Mouse (Mus musculus): ENCODE data around the gene Camkk2. TPM values are rescaled to one million over a fixed set of nuclear protein-coding genes. Genes with fewer than 3 reads are reported as not detected.

Gene Camkk2
- polyA plus RNA-seq, 1 experiment from 2014 or later, result 40.9 TPM

GRCm38 (mm10) chr5:122774743-122775611 lies 4.2 kb downstream of the Camkk2 start:
- Histone ChIP-seq H3K27me3 (ENCODE audit: control insufficient read depth, insufficient read depth, low read length) (no peaks in the 10 kb centered on the region), H3K4me3 (ENCODE audit: low read length) (no peak overlapping the region), H3K9ac (ENCODE audit: low read depth, low read length) (no peak overlapping the region), H3K27ac (ENCODE audit: low read depth, low read length) (no peak overlapping the region), H3K36me3 (ENCODE audit: control insufficient read depth, insufficient read depth, low read length) (no peaks in the 10 kb centered on the region), H3K9me3 (ENCODE audit: control insufficient read depth, low read length) (peaks cover 8% of the 10 kb centered on the region; the same call in 1 of the 2 replicates), H3K4me2 (replicated peaks; ENCODE audit: low read depth, low read length) (no peak overlapping the region), H3K4me1 (ENCODE audit: control insufficient read depth, insufficient read depth, low read length) (peaks cover 22% of the 10 kb centered on the region; the same call in 1 of the 2 replicates)
- 69% methylated on average over 28 of the region's 28 CpGs for WGBS
- ATAC-seq (ENCODE audit: low FRiP score, low TSS enrichment), result no peak

- Histone ChIP-seq H3K27me3 (ENCODE audit: control insufficient read depth, insufficient read depth, low read length) (no peaks in the 10 kb centered on the region), H3K4me1 (ENCODE audit: control insufficient read depth, insufficient read depth, low read length) (peaks cover 22% of the 10 kb centered on the region; the same call in 1 of the 2 replicates), H3K36me3 (ENCODE audit: control insufficient read depth, insufficient read depth, low read length) (no peaks in the 10 kb centered on the region; the same call in 1 of the 2 replicates), H3K4me2 (replicated peaks; ENCODE audit: low read depth, low read length) (no peak overlapping the region), H3K9me3 (ENCODE audit: control insufficient read depth, low read length) (peaks cover 8% of the 10 kb centered on the region; the same call in 1 of the 2 replicates), H3K4me3 (ENCODE audit: low read length) (no peak overlapping the region), H3K9ac (ENCODE audit: low read depth, low read length) (no peak overlapping the region), H3K27ac (ENCODE audit: low read depth, low read length) (no peak overlapping the region)
- WGBS, result 94% methylated on average over 11 of the region's 11 CpGs
- no peak for ATAC-seq (ENCODE audit: low FRiP score, low TSS enrichment)
These were observed 5.5 kb downstream of the Camkk2 start for GRCm38 (mm10) chr5:122773756-122774155.

- no peak for ATAC-seq (ENCODE audit: low FRiP score, low TSS enrichment)
- Histone ChIP-seq H3K27me3 (ENCODE audit: control insufficient read depth, insufficient read depth, low read length) (no peaks in the 10 kb centered on the region), H3K9me3 (ENCODE audit: control insufficient read depth, low read length) (peaks cover 7% of the 10 kb centered on the region; the same call in 1 of the 2 replicates), H3K9ac (ENCODE audit: low read depth, low read length) (no peak overlapping the region), H3K4me1 (ENCODE audit: control insufficient read depth, insufficient read depth, low read length) (peaks cover 16% of the 10 kb centered on the region; the same call in 1 of the 2 replicates), H3K4me2 (replicated peaks; ENCODE audit: low read depth, low read length) (no peak overlapping the region), H3K4me3 (ENCODE audit: low read length) (no peak overlapping the region), H3K27ac (ENCODE audit: low read depth, low read length) (peak overlapping the region; percentile 81; the same call in 1 of the 2 replicates), H3K36me3 (ENCODE audit: control insufficient read depth, insufficient read depth, low read length) (no peaks in the 10 kb centered on the region; the same call in 1 of the 2 replicates)
- WGBS, result 78% methylated on average over 9 of the region's 9 CpGs
These were observed 7.8 kb downstream of the Camkk2 start for GRCm38 (mm10) chr5:122771428-122771827.

- H3K36me3 ChIP-seq (ENCODE audit: control insufficient read depth, insufficient read depth, low read length), result no peaks in the 10 kb centered on the region; the same call in 1 of the 2 replicates
- ATAC-seq (ENCODE audit: low FRiP score, low TSS enrichment), result peak; percentile 54
- peak overlapping the region; percentile 81 for H3K27ac ChIP-seq (ENCODE audit: low read depth, low read length)
- peaks cover 16% of the 10 kb centered on the region; the same call in 1 of the 2 replicates for H3K4me1 ChIP-seq (ENCODE audit: control insufficient read depth, insufficient read depth, low read length)
- no peak overlapping the region for H3K4me3 ChIP-seq (ENCODE audit: low read length)
- H3K9me3 ChIP-seq (ENCODE audit: control insufficient read depth, low read length), result peaks cover 5% of the 10 kb centered on the region; the same call in 1 of the 2 replicates
- H3K27me3 ChIP-seq (ENCODE audit: control insufficient read depth, insufficient read depth, low read length), result no peaks in the 10 kb centered on the region
- peak overlapping the region; percentile 28; the same call in 1 of the 2 replicates for H3K9ac ChIP-seq (ENCODE audit: low read depth, low read length)
- peak overlapping the region; percentile 12; the same call in 1 of the 2 replicates for H3K4me2 ChIP-seq (replicated peaks; ENCODE audit: low read depth, low read length)
- WGBS, result 41% methylated on average over 10 of the region's 10 CpGs
These were observed 8.4 kb downstream of the Camkk2 start for GRCm38 (mm10) chr5:122770806-122771261.

GRCm38 (mm10) chr5:122770304-122770703 lies 8.9 kb downstream of the Camkk2 start:
- Histone ChIP-seq H3K27me3 (ENCODE audit: control insufficient read depth, insufficient read depth, low read length) (no peaks in the 10 kb centered on the region), H3K4me2 (replicated peaks; ENCODE audit: low read depth, low read length) (no peak overlapping the region), H3K36me3 (ENCODE audit: control insufficient read depth, insufficient read depth, low read length) (no peaks in the 10 kb centered on the region; the same call in 1 of the 2 replicates), H3K27ac (ENCODE audit: low read depth, low read length) (peak overlapping the region; percentile 81), H3K9ac (ENCODE audit: low read depth, low read length) (peak overlapping the region; percentile 28; the same call in 1 of the 2 replicates), H3K4me1 (ENCODE audit: control insufficient read depth, insufficient read depth, low read length) (peaks cover 16% of the 10 kb centered on the region; the same call in 1 of the 2 replicates), H3K4me3 (ENCODE audit: low read length) (no peak overlapping the region), H3K9me3 (ENCODE audit: control insufficient read depth, low read length) (peaks cover 5% of the 10 kb centered on the region; the same call in 1 of the 2 replicates)
- ATAC-seq (ENCODE audit: low FRiP score, low TSS enrichment), result no peak
- WGBS, result 78% methylated on average over 7 of the region's 7 CpGs

- peaks cover 5% of the 10 kb centered on the region; the same call in 1 of the 2 replicates for H3K9me3 ChIP-seq (ENCODE audit: control insufficient read depth, low read length)
- no peak overlapping the region for H3K4me2 ChIP-seq (replicated peaks; ENCODE audit: low read depth, low read length)
- H3K27ac ChIP-seq (ENCODE audit: low read depth, low read length), result no peak overlapping the region
- peaks cover 16% of the 10 kb centered on the region; the same call in 1 of the 2 replicates for H3K4me1 ChIP-seq (ENCODE audit: control insufficient read depth, insufficient read depth, low read length)
- H3K9ac ChIP-seq (ENCODE audit: low read depth, low read length), result no peak overlapping the region
- no peaks in the 10 kb centered on the region for H3K27me3 ChIP-seq (ENCODE audit: control insufficient read depth, insufficient read depth, low read length)
- WGBS, result 87% methylated on average over 15 of the region's 15 CpGs
- no peak for ATAC-seq (ENCODE audit: low FRiP score, low TSS enrichment)
- H3K4me3 ChIP-seq (ENCODE audit: low read length), result no peak overlapping the region
- H3K36me3 ChIP-seq (ENCODE audit: control insufficient read depth, insufficient read depth, low read length), result no peaks in the 10 kb centered on the region; the same call in 1 of the 2 replicates
These were observed 10.1 kb downstream of the Camkk2 start for GRCm38 (mm10) chr5:122769101-122769568.

- Histone ChIP-seq H3K4me3 (ENCODE audit: low read length) (no peak overlapping the region), H3K27me3 (ENCODE audit: control insufficient read depth, insufficient read depth, low read length) (no peaks in the 10 kb centered on the region), H3K27ac (ENCODE audit: low read depth, low read length) (no peak overlapping the region), H3K9me3 (ENCODE audit: control insufficient read depth, low read length) (no peaks in the 10 kb centered on the region), H3K4me1 (ENCODE audit: control insufficient read depth, insufficient read depth, low read length) (peaks cover 16% of the 10 kb centered on the region; the same call in 1 of the 2 replicates), H3K4me2 (replicated peaks; ENCODE audit: low read depth, low read length) (no peak overlapping the region), H3K36me3 (ENCODE audit: control insufficient read depth, insufficient read depth, low read length) (peaks cover 9% of the 10 kb centered on the region; the same call in 1 of the 2 replicates), H3K9ac (ENCODE audit: low read depth, low read length) (no peak overlapping the region)
- no peak for ATAC-seq (ENCODE audit: low FRiP score, low TSS enrichment)
- 84% methylated on average over 11 of the region's 11 CpGs for WGBS
These were observed 11.9 kb downstream of the Camkk2 start for GRCm38 (mm10) chr5:122767283-122767682.

- Histone ChIP-seq H3K9ac (ENCODE audit: low read depth, low read length) (peak overlapping the region; percentile 34; the same call in 1 of the 2 replicates), H3K4me3 (ENCODE audit: low read length) (no peak overlapping the region), H3K27me3 (ENCODE audit: control insufficient read depth, insufficient read depth, low read length) (no peaks in the 10 kb centered on the region), H3K9me3 (ENCODE audit: control insufficient read depth, low read length) (no peaks in the 10 kb centered on the region), H3K4me2 (replicated peaks; ENCODE audit: low read depth, low read length) (peak overlapping the region; percentile 17; the same call in 1 of the 2 replicates), H3K4me1 (ENCODE audit: control insufficient read depth, insufficient read depth, low read length) (no peaks in the 10 kb centered on the region), H3K27ac (ENCODE audit: low read depth, low read length) (peak overlapping the region; percentile 83; the same call in 1 of the 2 replicates), H3K36me3 (ENCODE audit: control insufficient read depth, insufficient read depth, low read length) (peaks cover 13% of the 10 kb centered on the region; the same call in 1 of the 2 replicates)
- 0 out of 2 replicates have a peak, but pooled peaks have one; percentile 50 for ATAC-seq (ENCODE audit: low FRiP score, low TSS enrichment)
- 63% methylated on average over 10 of the region's 10 CpGs for WGBS
These were observed 15.2 kb downstream of the Camkk2 start for GRCm38 (mm10) chr5:122764032-122764464.
